Mouse (Mus musculus) skeletal muscle tissue, adult 2 months (tissue): ENCODE data around the gene Ttll13.
A peak's percentile ranks its signal among the peaks of the same experiment; 100 is the strongest.

Source experiments
- DNase-seq: peaks from one replicate; pipeline ENCODE4 v3.0.0-alpha.2; 2012; ENCODE audit warnings: low read depth, low spot score

Gene Ttll13

GRCm38 (mm10) chr7:80246148-80246721 is at the start of gene Ttll13:
Gene Ttll13 (plus strand): TSS chr7:80246376.
- peak; percentile 96 for DNase-seq

DNA sequence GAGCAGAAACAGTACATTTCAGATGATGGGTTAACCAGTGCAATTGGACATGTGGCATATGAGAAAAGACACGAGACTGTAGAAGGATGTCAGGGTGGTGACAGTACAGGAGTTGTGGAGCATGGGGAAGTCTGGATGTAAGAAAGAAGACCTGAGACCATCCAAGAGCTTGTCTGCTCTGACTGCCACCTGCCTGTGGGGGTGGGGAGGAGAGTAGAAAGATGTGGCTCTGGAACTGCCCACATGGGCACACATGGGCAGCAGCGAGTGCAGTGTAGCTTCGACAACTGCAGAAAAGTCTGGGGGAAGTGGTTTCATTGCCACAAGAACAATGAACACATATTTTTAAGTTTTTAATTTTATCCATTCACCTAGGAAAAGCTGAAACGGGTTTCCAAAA is 48.8 kb upstream of the Ttll13 start:
- no peak for DNase-seq

DNA sequence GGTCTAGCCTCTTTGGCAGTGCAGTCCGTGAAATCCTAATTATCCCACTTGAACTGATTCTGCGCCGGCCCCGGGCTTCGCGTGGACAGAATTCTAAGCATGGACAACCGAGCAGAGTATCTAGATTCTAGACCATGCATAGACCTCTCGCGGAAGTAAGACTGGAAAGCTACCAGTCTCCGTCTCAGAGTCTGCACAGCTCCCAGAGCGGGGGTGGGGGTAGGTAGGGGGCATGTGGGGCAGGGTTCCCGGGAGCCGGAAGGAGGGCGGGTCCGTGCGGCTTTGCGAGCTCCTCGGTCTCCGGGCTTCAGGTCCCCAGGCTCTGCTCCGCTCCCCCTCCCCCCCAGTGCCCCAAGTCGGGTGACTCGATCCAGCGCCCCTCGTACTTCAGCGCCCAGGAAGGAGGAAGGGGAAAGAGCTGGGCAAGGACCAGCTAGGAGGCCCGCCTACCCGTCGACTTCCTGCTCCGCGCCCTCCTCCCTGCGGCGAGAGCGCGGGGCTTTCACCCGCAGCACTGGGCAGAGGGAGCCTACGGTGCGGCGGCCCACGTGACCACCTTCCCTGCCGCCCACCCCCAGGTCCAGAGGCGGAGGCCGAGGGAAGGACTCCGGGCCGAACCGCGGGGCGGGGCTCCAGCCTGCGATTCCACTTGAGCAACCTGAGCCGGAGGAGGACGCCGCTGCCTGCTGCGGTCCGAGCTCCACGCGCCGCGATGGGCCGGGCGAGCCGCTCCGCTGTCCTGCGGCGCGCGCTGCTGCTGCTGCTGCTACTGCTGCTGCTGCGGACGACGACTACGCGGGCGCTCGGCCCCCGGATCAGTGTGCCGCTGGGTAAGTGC is 48.0 kb upstream of the Ttll13 start:
- peak; percentile 46 for DNase-seq

DNA sequence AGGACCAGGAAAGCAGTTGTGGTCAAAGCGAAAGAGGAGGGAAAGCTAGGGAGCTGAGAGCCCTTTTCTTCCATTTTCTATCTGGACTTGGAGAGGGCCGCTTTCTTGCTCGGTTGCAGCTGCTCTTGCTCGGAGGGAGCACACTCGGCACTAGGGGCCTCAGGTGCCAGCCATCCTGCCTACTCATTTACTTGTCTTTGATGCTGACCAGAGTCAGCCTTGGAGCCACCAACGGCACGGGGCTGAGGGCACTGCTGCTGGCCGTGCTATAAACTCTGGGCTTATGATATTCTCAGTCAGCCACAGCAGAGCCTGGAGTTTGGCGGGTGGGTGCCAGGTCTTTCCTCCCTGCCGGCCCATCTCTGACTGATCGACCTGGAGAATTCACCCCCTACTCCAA is 47.3 kb upstream of the Ttll13 start:
- DNase-seq: no peak

DNA sequence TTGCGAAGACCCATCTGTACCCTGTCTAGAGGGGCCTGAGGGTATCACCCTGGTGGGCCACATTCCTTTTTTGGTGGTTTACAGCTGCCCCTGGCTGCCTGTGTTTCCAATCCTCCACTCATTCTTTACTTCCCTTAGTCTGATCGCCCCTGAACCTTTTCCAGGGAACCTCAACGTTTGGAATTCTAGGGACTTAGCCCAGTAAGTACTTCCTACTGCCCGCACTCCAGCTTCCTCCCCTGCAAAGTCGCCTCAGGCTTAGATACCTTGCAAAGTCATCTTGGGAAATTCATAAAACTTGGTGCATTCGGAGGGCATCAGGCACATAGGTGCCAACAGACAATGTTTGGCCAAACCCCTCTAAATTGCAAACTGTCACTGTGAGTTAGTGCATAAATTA is 46.9 kb upstream of the Ttll13 start:
- no peak for DNase-seq

DNA sequence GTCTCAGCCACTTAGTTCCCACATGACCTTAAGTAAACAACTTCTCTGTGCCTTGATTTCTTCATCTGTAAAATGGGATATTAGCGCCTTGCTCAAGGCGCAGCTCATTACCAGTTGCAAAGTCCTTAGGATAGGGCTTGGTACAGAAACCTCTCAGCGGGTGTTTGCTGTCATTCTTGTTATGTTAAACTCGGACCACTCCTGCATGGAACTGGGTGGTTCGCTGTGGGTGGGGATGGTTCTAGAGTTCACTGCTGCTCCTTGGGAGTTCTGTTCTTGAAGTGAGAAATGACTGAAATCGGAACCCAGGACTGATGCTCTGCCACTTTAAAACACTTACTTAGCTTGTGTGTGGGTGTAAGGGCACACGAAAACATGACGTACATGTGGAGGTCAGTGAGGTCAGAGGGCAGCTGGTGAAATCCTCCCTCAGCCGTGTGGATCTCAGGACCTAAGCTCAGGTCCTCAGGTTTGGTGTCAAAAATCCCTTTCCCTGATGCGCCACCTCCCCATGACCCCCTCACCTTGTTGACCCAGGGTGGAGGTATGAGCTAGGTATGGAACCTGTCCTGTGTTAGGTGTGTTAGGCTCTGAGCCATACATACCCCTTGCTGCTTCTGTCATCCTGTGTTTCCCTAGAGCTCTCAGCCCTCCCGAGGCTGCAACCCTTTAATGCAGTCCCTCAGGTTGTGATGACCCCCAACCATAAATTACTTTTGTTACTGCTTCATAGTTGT is 46.2 kb upstream of the Ttll13 start:
- DNase-seq: no peak

GRCm38 (mm10) chr7:80200588-80200945 is 45.6 kb upstream of the Ttll13 start:
- DNase-seq: no peak

GRCm38 (mm10) chr7:80200963-80201539 is 45.1 kb upstream of the Ttll13 start:
- DNase-seq: no peak

- DNase-seq: no peak
These were observed 44.2 kb upstream of the Ttll13 start for GRCm38 (mm10) chr7:80201888-80202540.

GRCm38 (mm10) chr7:80202961-80203360 is 43.2 kb upstream of the Ttll13 start:
- no peak for DNase-seq

GRCm38 (mm10) chr7:80203638-80204096 is 42.5 kb upstream of the Ttll13 start:
- no peak for DNase-seq

- no peak for DNase-seq
These were observed 41.8 kb upstream of the Ttll13 start for GRCm38 (mm10) chr7:80204362-80204761.

DNA sequence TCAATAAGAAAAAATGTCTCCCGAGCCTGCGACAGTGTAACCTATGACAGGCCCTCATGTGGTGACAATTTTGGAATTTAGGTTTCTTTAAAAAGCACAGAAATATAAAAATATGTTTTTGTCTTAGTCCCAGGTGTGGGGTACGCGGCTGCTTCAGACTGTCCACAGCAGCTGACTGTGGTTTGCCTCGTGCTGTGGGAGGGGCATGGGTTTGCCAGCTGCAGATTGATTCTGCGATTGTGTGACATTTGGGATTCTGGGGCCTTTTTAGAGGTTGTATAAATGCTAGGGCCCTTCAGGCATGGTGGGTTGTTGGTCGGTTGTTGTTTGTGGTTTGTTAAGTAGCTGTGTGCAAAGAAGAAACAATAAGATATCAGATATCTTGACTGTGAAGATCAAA is 41.2 kb upstream of the Ttll13 start:
- no peak for DNase-seq

- no peak for DNase-seq
These were observed 40.2 kb upstream of the Ttll13 start for GRCm38 (mm10) chr7:80205705-80206589.

DNA sequence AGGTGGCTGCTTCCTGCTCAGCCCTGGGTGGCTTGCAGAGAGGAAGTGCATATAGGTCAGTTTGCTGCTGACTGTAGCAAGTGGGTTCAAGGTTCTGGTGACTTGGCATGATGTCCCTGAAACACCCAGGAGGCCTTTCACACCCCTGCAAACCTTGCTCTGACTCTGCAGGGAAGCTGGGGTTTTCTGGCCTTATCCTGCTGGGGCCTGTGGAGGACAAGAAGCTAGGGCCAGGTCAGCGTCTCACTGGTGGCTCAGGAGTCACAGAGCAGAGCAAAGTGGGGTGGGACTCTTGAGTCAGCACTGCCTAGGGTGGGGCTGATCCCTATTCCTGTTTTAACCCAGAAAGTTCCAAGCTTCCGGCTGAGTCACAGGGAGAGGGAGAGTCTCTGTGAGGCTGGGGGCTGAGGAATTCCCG is 38.9 kb upstream of the Ttll13 start:
- DNase-seq: no peak

- DNase-seq: no peak
These were observed 38.0 kb upstream of the Ttll13 start for GRCm38 (mm10) chr7:80208026-80208642.

DNA sequence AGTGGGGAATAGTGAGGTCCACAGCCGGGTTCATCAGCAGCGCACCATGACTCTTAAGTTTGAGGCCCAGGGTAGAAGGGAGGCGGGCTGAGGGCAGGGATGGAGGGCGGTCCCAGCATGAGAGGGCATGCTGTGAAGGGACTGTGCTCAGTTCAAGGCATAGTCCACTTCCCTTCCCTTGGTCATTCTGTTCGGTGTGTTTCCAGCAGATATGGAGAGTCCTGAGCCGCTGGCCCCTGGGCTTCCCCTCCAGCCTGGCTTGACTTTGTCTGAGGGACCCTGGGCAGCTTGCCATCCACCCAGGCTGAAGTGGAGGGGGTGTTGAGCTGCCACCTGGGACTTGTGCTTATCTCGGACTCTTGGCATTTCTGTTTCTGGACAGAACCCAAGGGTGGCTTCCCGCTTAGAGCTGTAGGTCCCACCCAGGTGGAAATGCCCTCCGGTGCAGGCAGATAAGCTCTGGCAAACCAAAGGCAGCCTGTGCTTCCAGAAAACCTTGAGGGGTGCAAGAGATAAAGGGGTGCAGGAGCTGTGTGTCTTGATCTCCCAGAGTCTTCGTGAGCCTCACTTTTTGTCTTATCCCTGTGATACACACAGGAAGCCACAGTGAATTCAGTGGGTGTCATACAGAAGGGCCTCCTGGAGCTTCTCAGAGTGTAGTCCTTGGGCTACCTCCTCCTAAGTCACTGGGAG is 37.3 kb upstream of the Ttll13 start:
- peak; percentile 52 for DNase-seq

- peak; percentile 44 for DNase-seq
These were observed 36.5 kb upstream of the Ttll13 start for GRCm38 (mm10) chr7:80209669-80210068.

DNA sequence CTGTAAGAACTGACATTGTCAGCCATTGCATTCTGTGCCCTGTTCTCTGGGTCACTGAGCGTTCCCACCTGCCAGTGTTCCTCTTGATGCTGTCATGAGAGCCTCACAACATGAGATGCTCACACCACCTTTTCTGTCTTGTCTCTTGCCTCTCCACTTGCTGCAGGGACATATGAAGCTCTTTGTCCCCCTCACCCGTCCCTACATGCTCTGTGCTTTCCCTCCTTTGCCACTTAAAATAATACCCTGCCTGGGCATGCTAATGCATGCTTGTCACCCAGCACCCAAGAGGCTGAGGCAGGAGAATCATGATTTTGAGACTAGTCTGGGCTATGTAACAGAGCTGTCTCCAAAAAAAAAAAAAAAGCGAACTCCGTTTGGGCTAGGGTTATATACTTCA is 35.2 kb upstream of the Ttll13 start:
- no peak for DNase-seq

- no peak for DNase-seq
These were observed 32.6 kb upstream of the Ttll13 start for GRCm38 (mm10) chr7:80213604-80214003.
